Mouse (Mus musculus) CD4-positive helper T cell, adult 2 months (primary cell): ENCODE measurements around the gene N4bp1.

Experiments
- DNase-seq: peaks from one replicate; pipeline ENCODE4 v3.0.0-alpha.2; 2012; ENCODE audit warnings: low read depth, missing footprints, low spot score

The N4bp1 gene

GRCm38 (mm10) chr8:86884489-86885463, at the start of gene N4bp1:
Gene N4bp1, minus strand, starts transcription at chr8:86885258.
- peak; percentile 92 for DNase-seq

GRCm38 (mm10) chr8:86934841-86935240, 49.8 kb upstream of the N4bp1 start:
- DNase-seq = no peak

GRCm38 (mm10) chr8:86934393-86934792, 49.3 kb upstream of the N4bp1 start:
- DNase-seq = no peak

GRCm38 (mm10) chr8:86933898-86934297, 48.8 kb upstream of the N4bp1 start:
- DNase-seq = no peak

- DNase-seq = no peak
Observed at GRCm38 (mm10) chr8:86926237-86926636, 41.2 kb upstream of the N4bp1 start.

- DNase-seq = no peak
Observed at GRCm38 (mm10) chr8:86923219-86923835, 38.3 kb upstream of the N4bp1 start.

- no peak for DNase-seq
Observed at GRCm38 (mm10) chr8:86922673-86923072, 37.6 kb upstream of the N4bp1 start.

GRCm38 (mm10) chr8:86922141-86922540, 37.1 kb upstream of the N4bp1 start:
- DNase-seq = no peak

- no peak for DNase-seq
Observed at GRCm38 (mm10) chr8:86920996-86921395, 35.9 kb upstream of the N4bp1 start.

GRCm38 (mm10) chr8:86920455-86920854, 35.4 kb upstream of the N4bp1 start:
- no peak for DNase-seq

GRCm38 (mm10) chr8:86920024-86920423, 35.0 kb upstream of the N4bp1 start:
- DNase-seq = no peak

- no peak for DNase-seq
Observed at GRCm38 (mm10) chr8:86919262-86919661, 34.2 kb upstream of the N4bp1 start.

GRCm38 (mm10) chr8:86918093-86918492, 33.0 kb upstream of the N4bp1 start:
- no peak for DNase-seq

- DNase-seq = no peak
Observed at GRCm38 (mm10) chr8:86917689-86918088, 32.6 kb upstream of the N4bp1 start.

GRCm38 (mm10) chr8:86916369-86916768, 31.3 kb upstream of the N4bp1 start:
- DNase-seq = no peak

GRCm38 (mm10) chr8:86911136-86911535, 26.1 kb upstream of the N4bp1 start:
- DNase-seq = peak; percentile 49

- DNase-seq = no peak
Observed at GRCm38 (mm10) chr8:86910250-86910649, 25.2 kb upstream of the N4bp1 start.

GRCm38 (mm10) chr8:86908536-86908935, 23.5 kb upstream of the N4bp1 start:
- peak; percentile 58 for DNase-seq

- DNase-seq = no peak
Observed at GRCm38 (mm10) chr8:86904911-86905310, 19.9 kb upstream of the N4bp1 start.

GRCm38 (mm10) chr8:86903104-86903503, 18.0 kb upstream of the N4bp1 start:
- peak; percentile 77 for DNase-seq

GRCm38 (mm10) chr8:86902656-86903055, 17.6 kb upstream of the N4bp1 start:
- DNase-seq = no peak

- no peak for DNase-seq
Observed at GRCm38 (mm10) chr8:86901972-86902371, 16.9 kb upstream of the N4bp1 start.
